Mouse (Mus musculus) liver, embryonic 16.5 days (tissue): ENCODE measurements around the gene Ovgp1. TPM values are rescaled to one million over a fixed set of nuclear protein-coding genes. Genes with fewer than 3 reads are reported as not detected.
A peak's percentile ranks its signal among the peaks of the same experiment; 100 is the strongest.
"Not testable (repeated sequence)": the region's sequence is repeated elsewhere in the genome, so short reads cannot be mapped to it uniquely, and the experiment has no call there.

Source experiments
- ATAC-seq: fragments of 200-750 bp; cut with Nextera tagmentation; 2 replicates; pipeline ENCODE4 v1.8.0; 2017; ENCODE audit warnings: low read depth, mild to moderate bottlenecking, moderate number of reproducible peaks, moderate library complexity
- H3K27ac ChIP-seq: fragments of 300-500 bp; sonication (generic); 2 replicates; pipeline ENCODE4 v1.5.1; 2014; ENCODE audit warnings: mild to moderate bottlenecking, low read length
- H3K27me3 ChIP-seq: fragments of 300-500 bp; sonication (generic); 2 replicates; pipeline ENCODE4 v1.6.1; 2014; ENCODE audit warnings: low read depth, low read length, mixed read lengths; ENCODE audit not compliant: control insufficient read depth, insufficient read depth
- H3K36me3 ChIP-seq: fragments of 300-500 bp; sonication (generic); 2 replicates; pipeline ENCODE4 v1.6.1; 2014; ENCODE audit warnings: mild to moderate bottlenecking; ENCODE audit not compliant: control insufficient read depth, insufficient read depth
- H3K4me1 ChIP-seq: fragments of 300-500 bp; sonication (generic); 2 replicates; pipeline ENCODE4 v1.6.1; 2014; ENCODE audit warnings: low read depth, low read length, mixed read lengths; ENCODE audit not compliant: control insufficient read depth
- H3K4me2 ChIP-seq: fragments of 300-500 bp; sonication (generic); 2 replicates; pipeline ENCODE4 v1.6.1; 2014; ENCODE audit warnings: low read depth, low read length, mixed read lengths
- H3K4me3 ChIP-seq: fragments of 300-500 bp; sonication (generic); 2 replicates; pipeline ENCODE4 v1.5.1; 2014; ENCODE audit warnings: low read depth, mild to moderate bottlenecking, low read length
- H3K9ac ChIP-seq: fragments of 300-500 bp; sonication (generic); 2 replicates; pipeline ENCODE4 v1.6.1; 2014; ENCODE audit warnings: low read depth, low read length
- H3K9me3 ChIP-seq: fragments of 300-500 bp; sonication (generic); replicated peaks from 2 replicates; pipeline ENCODE4 v1.6.1; 2016; ENCODE audit warnings: low read length; ENCODE audit not compliant: control insufficient read depth
- WGBS: fragments of 180-500 bp; shearing (Covaris S2); extraction: QIAGEN DNeasy Blood & Tissue Kit; methylation state at CpG from one replicate; pipeline ENCODE4 v1.1.7; 2014; ENCODE audit not compliant: insufficient replicate concordance; 5-methylcytosine and 5-hydroxymethylcytosine counted together
- polyA plus RNA-seq: library from polyadenylated mRNA; unstranded; fragments of >200 nt; fragmentation: Nextera tagmentation; extraction: Ambion mirVana; gene quantifications from 2 replicates; pipeline ENCODE4 v1.2.1, GENCODE M21; 2015

Ovgp1 gene
- polyA plus RNA-seq, 1 experiment from 2014 or later: 0.79 TPM

DNA sequence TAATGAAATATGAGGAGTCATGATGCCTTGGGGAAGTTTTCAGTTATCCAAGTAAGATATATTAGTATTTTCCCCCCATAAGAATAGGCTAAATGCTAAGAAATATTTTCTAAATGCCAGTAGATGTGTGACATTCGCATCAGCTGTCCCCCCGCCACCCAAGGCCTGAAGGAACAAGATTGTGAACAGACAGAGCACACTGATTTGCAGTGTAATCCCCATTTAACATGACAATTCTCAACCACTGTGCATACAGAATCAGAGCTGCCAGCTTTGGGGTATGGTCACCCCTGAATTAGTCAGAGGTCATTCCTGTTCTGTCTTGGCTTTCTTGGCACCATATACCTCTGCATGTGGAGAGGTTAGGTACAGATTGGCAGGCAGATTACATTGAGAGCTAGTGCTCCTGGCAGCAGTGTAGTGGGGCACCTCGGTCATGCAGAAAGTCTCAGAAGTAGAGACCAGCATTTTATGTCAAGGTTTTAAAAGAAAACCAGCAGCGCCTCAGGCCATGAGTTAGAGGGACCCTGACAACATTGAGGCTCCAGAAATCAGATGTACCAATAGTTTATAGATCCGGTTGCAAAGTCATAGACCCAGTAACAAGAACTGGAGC, 1.6 kb upstream of the Ovgp1 start:
- no peak overlapping the region for H3K27ac ChIP-seq
- peaks cover 12% of the 10 kb centered on the region for H3K36me3 ChIP-seq
- no peaks in the 10 kb centered on the region for H3K27me3 ChIP-seq
- no peak overlapping the region for H3K4me2 ChIP-seq
- no peak overlapping the region for H3K4me3 ChIP-seq
- WGBS: 70% methylated on average over 5 of the region's 5 CpGs
- no peak overlapping the region for H3K9ac ChIP-seq
- no peak for ATAC-seq
- H3K9me3 ChIP-seq: no peaks in the 10 kb centered on the region
- H3K4me1 ChIP-seq: no peaks in the 10 kb centered on the region

DNA sequence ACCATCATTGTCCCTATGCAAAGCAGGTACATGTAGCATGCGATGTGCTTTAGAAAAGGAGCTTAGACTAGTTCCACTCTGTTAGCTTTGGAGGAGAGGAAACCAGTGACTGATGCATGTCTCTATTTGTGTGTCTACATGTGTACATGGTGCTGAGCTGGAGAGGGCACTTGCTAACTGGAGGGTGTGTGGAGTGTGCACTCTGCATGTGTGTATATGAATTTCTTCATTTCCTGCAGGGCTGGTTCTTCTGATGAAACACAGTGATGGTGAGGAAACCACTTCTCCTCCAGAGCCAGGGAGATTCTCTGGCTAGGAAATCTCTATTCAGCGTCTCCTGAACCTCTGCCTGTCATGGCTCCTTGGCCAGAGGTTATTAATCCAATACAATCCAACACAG, 663 bp downstream of the Ovgp1 start:
- Histone ChIP-seq H3K4me1 (no peaks in the 10 kb centered on the region), H3K9me3 (no peaks in the 10 kb centered on the region), H3K27me3 (no peaks in the 10 kb centered on the region), H3K27ac (no peak overlapping the region), H3K4me2 (no peak overlapping the region), H3K9ac (no peak overlapping the region), H3K36me3 (no peaks in the 10 kb centered on the region), H3K4me3 (no peak overlapping the region)
- peak; percentile 47; the same call in 1 of the 2 replicates for ATAC-seq
- WGBS: 70% methylated on average over 2 of the region's 2 CpGs

DNA sequence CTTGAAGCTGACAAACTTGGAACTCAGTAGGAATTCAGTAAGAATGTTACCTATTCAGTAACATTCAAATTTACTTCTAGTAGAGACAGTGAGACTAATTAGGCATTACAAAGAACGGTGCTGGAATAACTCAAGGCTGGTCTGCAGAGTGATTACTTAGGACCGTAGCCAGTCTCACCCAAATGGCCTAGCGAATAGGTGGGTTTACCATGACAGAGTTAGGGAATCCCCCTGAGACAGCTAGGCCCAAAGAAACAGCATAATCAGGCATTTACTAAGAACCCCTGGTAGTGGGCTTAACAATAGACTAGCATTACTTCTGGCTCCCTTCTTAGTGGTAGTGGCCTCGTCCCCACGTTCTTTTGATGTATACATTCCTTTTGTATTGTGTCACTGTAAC, 16.1 kb downstream of the Ovgp1 start:
- 59% methylated on average over 5 of the region's 5 CpGs for WGBS
- not testable (repeated sequence) for H3K9ac ChIP-seq, H3K27ac ChIP-seq, H3K4me1 ChIP-seq, H3K4me2 ChIP-seq, ATAC-seq, H3K27me3 ChIP-seq, H3K4me3 ChIP-seq, H3K9me3 ChIP-seq, H3K36me3 ChIP-seq

DNA sequence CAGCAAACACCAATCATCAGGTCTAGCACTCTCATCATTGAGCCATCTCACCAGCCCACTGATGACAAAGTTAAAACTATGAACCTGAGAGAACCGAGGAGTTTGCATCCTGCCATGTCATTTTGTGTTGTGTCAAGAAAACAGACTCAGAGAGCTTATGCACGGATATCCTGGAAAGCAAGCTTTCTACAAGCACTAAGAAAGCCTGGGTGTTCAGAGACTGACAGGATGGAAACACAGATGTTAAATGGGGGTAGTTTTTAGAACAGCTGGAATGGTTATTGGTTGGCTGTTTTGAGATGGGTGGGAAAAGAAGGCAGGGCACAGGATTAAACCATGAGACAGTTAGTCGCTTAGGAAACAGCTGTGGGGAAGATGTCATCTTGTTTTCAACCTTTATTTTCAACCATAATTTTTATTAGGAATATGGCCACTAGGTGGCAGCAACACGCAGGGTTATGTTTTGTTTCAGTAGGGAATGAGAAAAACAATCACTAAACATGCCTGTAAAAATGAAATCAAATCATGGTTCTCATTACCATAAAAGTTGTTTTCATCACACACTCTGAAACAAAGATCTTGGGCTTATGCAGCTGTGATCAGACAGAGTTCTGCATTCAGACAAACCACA, 18.3 kb downstream of the Ovgp1 start:
- Histone ChIP-seq H3K9ac (no peak overlapping the region), H3K27me3 (no peaks in the 10 kb centered on the region), H3K36me3 (no peaks in the 10 kb centered on the region), H3K4me2 (no peak overlapping the region), H3K27ac (no peak overlapping the region), H3K9me3 (no peaks in the 10 kb centered on the region), H3K4me1 (no peaks in the 10 kb centered on the region), H3K4me3 (no peak overlapping the region)
- 10% methylated on average over 4 of the region's 4 CpGs for WGBS
- no peak for ATAC-seq

GRCm38 (mm10) chr3:105994730-105995129, 21.2 kb downstream of the Ovgp1 start:
- Histone ChIP-seq H3K4me2 (no peak overlapping the region), H3K36me3 (no peaks in the 10 kb centered on the region), H3K27me3 (no peaks in the 10 kb centered on the region), H3K9me3 (no peaks in the 10 kb centered on the region), H3K9ac (no peak overlapping the region), H3K4me1 (no peaks in the 10 kb centered on the region), H3K4me3 (no peak overlapping the region), H3K27ac (no peak overlapping the region)
- ATAC-seq: no peak
- WGBS: 6% methylated on average over 2 of the region's 2 CpGs

DNA sequence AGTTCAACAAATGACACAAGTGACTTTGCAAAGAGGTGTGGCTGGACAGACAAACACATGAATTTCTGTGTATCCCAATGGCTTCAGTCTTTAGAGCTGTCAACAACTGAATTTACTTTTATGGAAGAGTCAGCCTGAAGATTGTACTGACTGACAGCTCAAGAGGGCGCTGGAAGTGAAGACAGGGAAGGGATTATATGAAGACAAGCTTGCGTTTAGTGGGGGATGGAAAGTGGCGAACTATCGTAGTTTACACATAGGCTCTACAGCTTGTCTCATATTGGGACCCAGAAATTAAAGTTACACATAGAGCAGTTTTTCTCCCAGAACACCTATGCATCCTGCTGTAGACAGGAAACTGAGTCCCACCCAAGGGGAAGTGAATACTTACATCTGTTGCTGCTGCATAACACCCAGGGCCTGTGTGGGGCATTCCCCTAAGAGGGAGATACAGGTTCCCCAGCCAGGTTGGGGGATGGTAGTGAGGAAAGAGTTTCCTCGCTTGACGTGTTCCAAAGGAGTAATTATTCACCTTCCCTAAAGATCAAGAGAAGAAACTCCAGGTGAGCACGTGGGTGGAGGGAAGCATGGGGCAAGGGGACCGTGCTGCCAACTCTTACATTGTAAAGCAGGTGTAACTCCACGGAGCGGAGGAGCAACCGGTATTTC, 27.3 kb downstream of the Ovgp1 start:
- H3K27ac ChIP-seq: no peak overlapping the region
- H3K4me2 ChIP-seq: no peak overlapping the region
- H3K9me3 ChIP-seq: no peaks in the 10 kb centered on the region
- no peak for ATAC-seq
- no peaks in the 10 kb centered on the region for H3K36me3 ChIP-seq
- 24% methylated on average over 11 of the region's 11 CpGs for WGBS
- no peaks in the 10 kb centered on the region; the same call in 1 of the 2 replicates for H3K4me1 ChIP-seq
- H3K4me3 ChIP-seq: no peak overlapping the region
- H3K9ac ChIP-seq: no peak overlapping the region
- H3K27me3 ChIP-seq: no peaks in the 10 kb centered on the region

DNA sequence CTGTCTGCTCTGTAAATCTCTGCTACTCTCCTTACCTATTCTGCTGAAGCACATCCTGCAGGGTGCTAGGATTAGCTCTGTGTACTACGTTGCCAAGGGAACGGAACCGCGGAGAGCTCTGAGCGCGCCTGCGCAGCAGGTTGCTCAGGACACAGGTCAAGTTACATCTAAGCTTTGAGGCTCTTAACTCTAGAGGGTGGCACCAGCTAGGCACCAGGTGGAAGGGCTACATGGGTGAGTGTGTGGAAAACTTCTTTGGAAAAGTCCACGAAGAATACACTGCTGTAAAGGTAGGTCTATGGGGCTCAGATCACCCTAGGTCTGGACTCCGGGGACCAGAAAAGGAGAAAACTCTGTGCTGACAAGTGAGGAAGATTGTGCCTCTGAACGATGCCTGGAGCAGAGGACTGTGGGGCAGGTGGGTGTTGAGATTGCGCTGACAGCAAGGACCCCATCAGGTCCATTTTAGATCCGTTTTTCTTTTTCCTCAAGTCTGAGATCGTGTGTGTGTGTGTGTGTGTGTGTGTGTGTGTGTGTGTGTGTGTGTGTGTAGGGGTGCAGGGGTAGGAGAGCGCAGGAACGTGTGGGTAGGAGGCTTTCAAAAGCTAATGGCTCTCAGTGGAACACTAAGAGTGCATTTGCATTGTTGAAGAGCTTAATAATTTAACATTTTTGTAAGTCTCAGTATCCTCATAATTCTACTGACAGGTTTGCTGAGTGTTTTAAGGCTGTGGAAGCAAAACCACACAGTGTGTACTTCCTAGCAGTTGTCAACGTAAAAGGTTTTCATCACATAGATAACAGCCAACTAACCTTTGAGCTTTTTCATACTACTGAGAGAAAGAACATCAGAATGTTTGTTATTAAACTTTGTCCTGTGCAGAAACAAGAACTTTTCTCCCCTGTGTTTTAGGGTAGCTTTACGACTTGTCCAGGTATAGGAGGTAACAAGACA, 28.2 kb downstream of the Ovgp1 start:
- Histone ChIP-seq H3K36me3 (no peaks in the 10 kb centered on the region), H3K27me3 (no peaks in the 10 kb centered on the region), H3K4me2 (no peak overlapping the region), H3K27ac (no peak overlapping the region), H3K4me1 (no peaks in the 10 kb centered on the region; the same call in 1 of the 2 replicates), H3K9me3 (no peaks in the 10 kb centered on the region), H3K4me3 (no peak overlapping the region), H3K9ac (no peak overlapping the region)
- no peak for ATAC-seq
- 14% methylated on average over 17 of the region's 17 CpGs for WGBS

- H3K9me3 ChIP-seq, ATAC-seq, H3K9ac ChIP-seq, H3K4me2 ChIP-seq, H3K36me3 ChIP-seq, H3K27ac ChIP-seq, H3K4me3 ChIP-seq, H3K27me3 ChIP-seq, H3K4me1 ChIP-seq: not testable (repeated sequence)
- WGBS: 55% methylated on average over 10 of the region's 10 CpGs
Measured at GRCm38 (mm10) chr3:106003360-106003759, 29.8 kb downstream of the Ovgp1 start.
